Mouse (Mus musculus) C2C12 (cell line): ENCODE data around the gene Pcnp.
"Not testable (repeated sequence)": the region's sequence is repeated elsewhere in the genome, so short reads cannot be mapped to it uniquely, and the experiment has no call there.

Experiments
- CEBPB ChIP-seq: IDR thresholded peaks from one replicate; pipeline ENCODE4 v1.6.1; 2011; ENCODE audit warnings: low read depth, mild to moderate bottlenecking, control low read depth, moderate library complexity
- CTCF ChIP-seq: IDR thresholded peaks from one replicate; pipeline ENCODE4 v1.5.1; 2011; ENCODE audit not compliant: control insufficient read depth, insufficient read depth, insufficient read length
- USF1 ChIP-seq: IDR thresholded peaks from one replicate; pipeline ENCODE4 v1.6.1; 2011; ENCODE audit warnings: low read depth, mild to moderate bottlenecking, control low read depth, moderate library complexity

GRCm38 (mm10) chr16:56073150-56073549, 43.6 kb upstream of the Pcnp start:
- TF ChIP-seq CTCF, CEBPB, USF1: not testable (repeated sequence)
